Mouse (Mus musculus) activated CD4-positive, CD25-positive, alpha-beta regulatory T cell, adult 4 months (primary cell): Measurements from ENCODE around the gene Prkce. TPM values are rescaled to one million over a fixed set of nuclear protein-coding genes. Genes with fewer than 3 reads are reported as not detected.

Experiments used
- ATAC-seq: one replicate; pipeline ENCODE4 v1.8.0; 2017
- polyA plus RNA-seq, 2 experiments: library from polyadenylated mRNA; unstranded; fragments of 100-300 nt; shearing (Covaris generic); gene quantifications; one replicate each; pipeline ENCODE4 v1.2.1; 2017

The Prkce gene
- polyA plus RNA-seq, 2 experiments from 2014 or later, result 2.1 to 2.9 TPM

- ATAC-seq, result no peak
Measured at GRCm38 (mm10) chr17:86302861-86303331, 135.3 kb downstream of the Prkce start.

GRCm38 (mm10) chr17:86303401-86304243 is 136.0 kb downstream of the Prkce start:
- ATAC-seq, result no peak

GRCm38 (mm10) chr17:86304923-86305630 is 137.5 kb downstream of the Prkce start:
- ATAC-seq, result no peak

- ATAC-seq, result no peak
Measured at GRCm38 (mm10) chr17:86306161-86306560, 138.6 kb downstream of the Prkce start.

- ATAC-seq, result peak; percentile 38
Measured at GRCm38 (mm10) chr17:86313413-86314139, 146.0 kb downstream of the Prkce start.

- ATAC-seq, result no peak
Measured at GRCm38 (mm10) chr17:86315874-86316273, 148.3 kb downstream of the Prkce start.

- ATAC-seq, result no peak
Measured at GRCm38 (mm10) chr17:86316771-86317170, 149.2 kb downstream of the Prkce start.

- no peak for ATAC-seq
Measured at GRCm38 (mm10) chr17:86317197-86317596, 149.6 kb downstream of the Prkce start.

- no peak for ATAC-seq
Measured at GRCm38 (mm10) chr17:86319967-86320602, 152.5 kb downstream of the Prkce start.

- no peak for ATAC-seq
Measured at GRCm38 (mm10) chr17:86322840-86323239, 155.3 kb downstream of the Prkce start.

- ATAC-seq, result peak; percentile 76
Measured at GRCm38 (mm10) chr17:86323310-86323709, 155.7 kb downstream of the Prkce start.

GRCm38 (mm10) chr17:86323909-86324686 is 156.5 kb downstream of the Prkce start:
- ATAC-seq, result no peak

GRCm38 (mm10) chr17:86324756-86325155 is 157.2 kb downstream of the Prkce start:
- ATAC-seq, result no peak

GRCm38 (mm10) chr17:86325317-86325716 is 157.7 kb downstream of the Prkce start:
- no peak for ATAC-seq

GRCm38 (mm10) chr17:86327958-86328357 is 160.4 kb downstream of the Prkce start:
- no peak for ATAC-seq

GRCm38 (mm10) chr17:86329273-86330075 is 161.9 kb downstream of the Prkce start:
- ATAC-seq, result peak; percentile 40

- no peak for ATAC-seq
Measured at GRCm38 (mm10) chr17:86330076-86330955, 162.7 kb downstream of the Prkce start.

GRCm38 (mm10) chr17:86331835-86332234 is 164.2 kb downstream of the Prkce start:
- ATAC-seq, result no peak

- no peak for ATAC-seq
Measured at GRCm38 (mm10) chr17:86334990-86335389, 167.4 kb downstream of the Prkce start.

- ATAC-seq, result peak; percentile 62
Measured at GRCm38 (mm10) chr17:86336652-86337073, 169.1 kb downstream of the Prkce start.
